Mouse (Mus musculus) left cerebral cortex, adult 2 months (tissue): ENCODE data around the gene Pml. TPM values are rescaled to one million over a fixed set of nuclear protein-coding genes. Genes with fewer than 3 reads are reported as not detected.

Source experiments
- DNase-seq, 2 experiments: peaks; one replicate each; pipeline ENCODE4 v3.0.0; 2021 to 2022; ENCODE audit warnings: low spot score in 2 of 2, mixed read lengths in 1 of 2; ENCODE audit errors: extremely low spot score in 1 of 2
- H3K27ac ChIP-seq: fragments of 200-600 bp; 2 replicates; pipeline ENCODE4 v1.8.1; 2022
- H3K4me3 ChIP-seq: fragments of 200-600 bp; 2 replicates; pipeline ENCODE4 v1.8.1; 2022
- CTCF ChIP-seq: fragments of 200-600 bp; IDR thresholded peaks from 2 replicates; pipeline ENCODE4 v1.8.1; 2022; ENCODE audit warnings: antibody characterized with exemption, mild to moderate bottlenecking, moderate library complexity
- intact Hi-C: fragments of 180-260 bp; cut with DNase I; formaldehyde crosslinking; loops from one replicate; pipeline ENCODE4 v1.15.1; 2025
- total RNA-seq, 2 experiments: library from RNA; stranded (reverse); gene quantifications; 2 replicates each; pipeline ENCODE4 v1.2.3; 2021

Gene Pml
- total RNA-seq, 2 experiments from 2014 or later: 14.1 to 19.3 TPM

DNA sequence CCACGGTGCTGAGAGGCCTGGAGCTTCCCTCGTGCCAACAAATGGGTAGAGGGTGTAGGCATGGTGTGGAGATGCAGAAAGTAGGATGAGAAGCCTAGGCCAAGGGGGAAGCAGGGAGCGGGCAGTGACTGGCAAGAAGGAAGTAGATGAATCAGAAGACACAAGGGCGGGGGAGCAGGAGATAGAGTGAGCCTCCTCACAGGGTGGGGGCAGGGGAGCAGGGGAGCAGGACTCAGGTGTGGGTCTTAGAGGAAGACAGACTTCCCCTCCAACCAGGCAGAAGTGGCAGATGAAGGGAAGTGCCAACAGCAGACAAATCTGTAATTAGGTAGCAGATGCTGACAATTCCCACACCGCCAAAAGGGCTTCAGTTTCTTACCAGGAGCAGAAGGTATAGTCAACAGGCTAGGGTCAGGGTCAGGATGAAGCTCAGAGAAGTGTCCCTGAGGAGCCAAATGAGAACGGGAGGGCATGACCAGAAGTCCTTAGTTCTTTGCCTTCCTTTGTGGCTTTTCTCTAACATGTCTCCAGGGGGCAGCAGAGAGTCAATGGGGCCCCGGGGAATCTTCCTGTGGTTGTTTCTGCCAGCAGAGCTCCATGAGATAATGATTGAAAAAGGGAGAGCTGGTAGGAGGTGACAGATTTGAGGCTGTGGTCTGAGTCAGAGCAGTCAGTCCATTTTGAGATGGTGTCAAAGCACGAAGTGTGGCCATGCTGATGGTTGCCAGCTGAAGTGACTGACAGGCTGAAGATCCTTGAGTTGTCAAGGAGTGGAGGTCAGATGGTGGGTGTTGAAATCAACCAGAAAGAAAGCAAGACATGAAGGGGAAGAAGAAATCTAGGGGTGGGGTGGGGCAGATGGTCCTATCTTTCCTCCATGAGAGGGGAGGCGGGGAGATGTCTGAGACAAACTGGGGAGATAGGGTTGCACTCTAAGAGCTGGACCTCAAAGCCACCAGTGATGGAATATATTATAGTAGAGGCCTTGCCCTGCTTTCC, 23.4 kb downstream of the Pml start:
- intact Hi-C loops: loop anchor here (2.0 kb wide), 2 partner anchors 43 to 55 kb away; no protein-coding TSS in a partner anchor
- DNase-seq: peak in 1 of 2 experiments; percentile 54
- TF ChIP-seq CTCF: peak; percentile 92

GRCm38 (mm10) chr9:58224356-58224755, 25.2 kb downstream of the Pml start:
- intact Hi-C loops: no loop called here
- no peak for TF ChIP-seq CTCF
- no peak overlapping the region for H3K4me3 ChIP-seq
- no peak overlapping the region for H3K27ac ChIP-seq
- DNase-seq: no peak

More for the DNA sequence above, 23.4 kb downstream of the Pml start:
- H3K27ac ChIP-seq: no peak overlapping the region
- H3K4me3 ChIP-seq: no peak overlapping the region

GRCm38 (mm10) chr9:58220218-58220903, 29.2 kb downstream of the Pml start:
- no peak overlapping the region for H3K4me3 ChIP-seq
- peak; percentile 70 for TF ChIP-seq CTCF
- peak in 1 of 2 experiments; percentile 35 for DNase-seq
- intact Hi-C loops: no loop called here
- no peak overlapping the region for H3K27ac ChIP-seq

DNA sequence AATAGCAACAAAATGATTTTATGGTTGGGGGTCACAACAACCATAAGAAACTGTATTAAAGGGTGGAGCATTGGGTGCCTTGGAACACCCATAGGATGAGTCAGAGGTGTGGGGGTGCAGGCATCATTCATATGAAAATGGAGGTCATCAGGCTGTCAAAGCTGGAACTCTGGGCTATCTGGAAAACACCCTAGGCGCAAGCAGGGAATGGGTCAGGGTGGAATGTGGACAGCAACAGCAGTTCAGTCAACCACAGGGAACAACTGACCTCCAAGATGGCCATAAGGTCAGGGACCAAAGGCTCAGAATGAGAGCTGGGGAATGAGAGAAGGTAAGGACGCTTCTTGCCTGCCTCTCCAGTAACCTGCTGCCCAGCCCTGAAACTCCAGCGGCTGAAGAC, 31.0 kb downstream of the Pml start:
- no peak for TF ChIP-seq CTCF
- no peak overlapping the region for H3K4me3 ChIP-seq
- intact Hi-C loops: no loop called here
- no peak for DNase-seq
- no peak overlapping the region for H3K27ac ChIP-seq

GRCm38 (mm10) chr9:58216402-58216801, 33.2 kb downstream of the Pml start:
- H3K27ac ChIP-seq: no peak overlapping the region
- peak in 1 of 2 experiments; percentile 48 for DNase-seq
- H3K4me3 ChIP-seq: no peak overlapping the region
- peak; percentile 56 for TF ChIP-seq CTCF
- intact Hi-C loops: no loop called here

GRCm38 (mm10) chr9:58214519-58215180, 34.9 kb downstream of the Pml start:
- intact Hi-C loops: no loop called here

DNA sequence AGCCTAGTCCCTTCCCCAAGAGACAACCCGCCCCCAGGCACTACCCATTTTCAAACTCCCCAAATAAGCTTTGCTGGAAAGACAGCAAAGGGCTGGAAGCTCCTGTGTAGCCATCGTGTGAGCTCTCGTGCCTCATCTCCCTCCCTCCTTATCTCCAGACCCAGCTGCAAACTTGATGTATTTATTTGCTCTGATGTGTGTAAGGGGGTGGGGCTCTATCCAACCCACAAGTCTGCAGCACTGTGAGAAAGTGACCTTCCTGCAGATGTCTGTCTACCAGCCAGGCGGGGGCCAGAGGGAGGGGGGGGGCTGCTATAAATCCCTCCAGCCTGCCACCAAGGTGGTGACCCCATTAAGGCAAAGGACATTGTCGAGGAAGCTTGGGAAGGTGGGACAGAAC, 35.7 kb downstream of the Pml start:
- TF ChIP-seq CTCF: no peak
- Histone ChIP-seq H3K27ac (no peak overlapping the region), H3K4me3 (no peak overlapping the region)
- intact Hi-C loops: no loop called here
- no peak for DNase-seq

More at GRCm38 (mm10) chr9:58214519-58215180, 34.9 kb downstream of the Pml start:
- no peak for TF ChIP-seq CTCF
- no peak overlapping the region for H3K4me3 ChIP-seq
- no peak overlapping the region for H3K27ac ChIP-seq
- DNase-seq: no peak

GRCm38 (mm10) chr9:58213377-58213776, 36.2 kb downstream of the Pml start:
- H3K4me3 ChIP-seq: no peak overlapping the region
- intact Hi-C loops: no loop called here
- no peak overlapping the region for H3K27ac ChIP-seq
- DNase-seq: no peak
- no peak for TF ChIP-seq CTCF

DNA sequence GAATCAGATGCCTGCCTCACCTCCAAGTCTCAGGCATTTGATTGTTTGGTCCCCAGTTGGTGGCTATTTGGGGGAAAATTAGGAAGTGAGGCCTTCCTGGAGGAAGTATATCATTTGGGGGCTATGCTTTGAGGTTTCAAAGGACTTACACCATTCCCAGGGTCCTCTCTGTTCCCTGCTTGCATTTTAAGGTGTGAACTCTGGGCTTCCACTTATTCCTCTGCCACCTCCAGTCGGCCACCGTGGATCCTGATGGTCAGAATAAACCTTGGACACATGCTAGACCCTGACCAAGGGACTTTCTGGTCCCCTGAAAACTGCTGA, 39.3 kb downstream of the Pml start:
- no peak for DNase-seq
- intact Hi-C loops: no loop called here
- Histone ChIP-seq H3K27ac (no peak overlapping the region), H3K4me3 (no peak overlapping the region)
- TF ChIP-seq CTCF: no peak

GRCm38 (mm10) chr9:58209462-58210303, 39.9 kb downstream of the Pml start:
- no peak overlapping the region for H3K4me3 ChIP-seq

DNA sequence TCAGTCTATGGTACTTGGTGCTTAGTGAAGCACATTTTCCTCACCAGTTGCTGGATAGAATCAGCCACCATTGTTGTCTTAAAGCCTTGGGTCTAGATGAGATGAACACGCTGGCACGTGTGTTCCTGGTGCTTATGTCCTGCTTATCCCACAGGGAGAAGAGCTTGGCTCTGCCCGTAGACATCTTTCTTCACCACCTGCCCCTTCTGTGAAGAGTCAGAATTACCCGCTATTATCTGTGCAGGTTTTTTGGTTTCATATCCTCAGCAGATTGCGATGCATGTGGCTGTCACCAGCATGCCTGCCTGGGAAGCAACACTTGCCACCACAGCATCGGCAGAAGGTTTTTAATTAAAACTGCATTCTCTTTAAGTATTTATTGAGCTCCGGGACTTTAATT, 43.6 kb downstream of the Pml start:
- Histone ChIP-seq H3K4me3 (no peak overlapping the region), H3K27ac (no peak overlapping the region)
- intact Hi-C loops: loop anchor here (10.0 kb wide), 1 partner anchor 271 kb away; no protein-coding TSS in a partner anchor
- TF ChIP-seq CTCF: no peak
- DNase-seq: no peak

More at GRCm38 (mm10) chr9:58209462-58210303, 39.9 kb downstream of the Pml start:
- DNase-seq: no peak
- intact Hi-C loops: loop anchor here (10.0 kb wide), 1 partner anchor 275 kb away; no protein-coding TSS in a partner anchor
- H3K27ac ChIP-seq: no peak overlapping the region
- no peak for TF ChIP-seq CTCF
